Mouse (Mus musculus) C3H10T1/2 (cell line): ENCODE results near the gene Olfr62. TPM values are rescaled to one million over a fixed set of nuclear protein-coding genes. Genes with fewer than 3 reads are reported as not detected.

Experiments
- polyA plus RNA-seq, 2 experiments: library from polyadenylated mRNA; unstranded; fragments of >200 nt; fragmentation: generic; extraction: Trizol; gene quantifications; one replicate each; pipeline ENCODE4 v1.2.1; 2012; ENCODE audit warnings: missing spikeins in 2 of 2

Gene Olfr62
- polyA plus RNA-seq, result not detected

DNA sequence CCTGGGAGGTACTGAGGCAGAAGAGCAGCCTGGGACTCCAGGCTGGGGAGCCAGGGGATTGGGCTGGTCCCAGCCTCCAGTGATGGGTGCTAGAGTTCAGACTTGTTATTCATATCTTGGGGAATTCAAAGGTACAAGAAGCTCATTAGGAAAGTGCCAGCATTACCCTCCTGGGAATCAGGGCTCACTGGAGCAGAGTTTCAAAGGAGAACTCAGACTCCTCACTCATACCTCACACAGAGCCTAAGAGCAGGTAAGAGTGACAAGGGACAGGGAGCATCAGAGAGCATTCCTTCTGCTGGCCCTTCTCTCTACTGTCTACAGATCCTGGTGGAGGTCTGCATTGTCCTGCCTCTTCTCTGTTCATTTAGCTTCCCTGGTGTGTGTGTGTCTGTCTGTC lies at the start of gene Olfr62:
Gene Olfr62, plus strand, starts transcription at position 301 of the 400 bp plus-strand sequence.

DNA sequence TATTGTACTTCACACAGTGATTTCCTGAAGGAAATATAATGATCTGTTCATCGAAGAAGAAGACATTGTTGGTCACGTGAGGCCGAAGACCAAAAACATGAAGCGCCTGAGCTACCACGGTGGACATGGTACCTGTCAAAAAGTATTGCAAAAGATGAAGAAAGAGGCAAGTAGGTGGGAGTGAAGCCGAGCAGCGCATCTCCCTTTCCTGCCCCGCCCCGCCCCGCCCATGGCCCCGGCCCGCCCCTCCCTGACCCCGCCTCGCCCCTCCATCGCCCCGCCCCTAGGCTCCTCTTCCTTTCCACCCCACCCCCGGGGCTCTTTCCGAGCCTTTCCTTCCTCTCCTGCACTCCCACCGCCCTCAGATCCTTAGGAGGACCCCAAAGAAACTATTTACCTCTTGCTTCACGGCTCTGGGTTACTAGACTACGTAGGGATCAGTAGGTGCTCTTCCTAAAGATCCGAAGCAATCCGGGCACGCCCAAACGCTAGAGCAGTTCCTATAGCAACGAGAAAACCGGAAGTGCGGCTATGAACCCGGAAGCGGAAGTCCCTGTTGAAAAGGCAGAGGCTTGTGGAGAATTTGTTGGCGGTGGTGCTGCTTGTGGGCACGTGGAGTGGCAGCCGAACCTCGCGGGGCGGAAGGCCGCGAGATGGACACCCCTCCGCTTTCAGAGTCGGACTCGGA lies 38.3 kb upstream of the Olfr62 start, which contains the start of the genes Cfap57 and Ebna1bp2:
Gene Cfap57, minus strand, starts transcription at position 499 of the 688 bp plus-strand sequence.
Gene Ebna1bp2, plus strand, starts transcription at position 521 of the 688 bp plus-strand sequence.

DNA sequence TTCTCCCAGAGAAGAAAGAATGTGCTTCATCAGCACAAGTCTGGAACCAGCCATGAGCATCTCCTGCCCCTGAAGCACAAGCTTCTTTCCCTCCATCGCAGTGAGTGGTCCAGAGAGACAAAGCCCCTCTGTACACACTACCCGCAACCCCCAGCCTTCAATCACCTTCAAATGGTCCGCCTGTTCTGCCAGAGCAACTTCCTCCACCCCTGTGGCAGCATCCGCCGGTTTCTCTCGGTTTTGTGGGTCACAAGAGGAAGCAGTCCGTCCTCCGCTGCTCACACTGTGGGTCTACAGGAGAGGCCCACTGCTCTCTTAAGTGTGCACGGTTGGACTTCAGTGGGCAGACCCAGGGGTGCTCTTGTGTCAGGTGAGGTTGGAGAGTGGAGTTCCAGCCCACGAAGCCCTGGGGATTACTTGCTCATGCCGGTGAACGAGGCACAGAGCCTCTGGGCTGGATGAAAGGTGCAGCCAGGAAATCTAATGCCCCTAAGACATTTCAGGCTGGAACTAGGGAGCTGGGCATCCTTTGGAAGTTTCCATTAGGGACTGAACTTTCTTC lies 33.7 kb downstream of the Olfr62 start, which contains the start of gene Olfr1342:
Gene Olfr1342, minus strand, starts transcription at position 345 of the 562 bp plus-strand sequence.

DNA sequence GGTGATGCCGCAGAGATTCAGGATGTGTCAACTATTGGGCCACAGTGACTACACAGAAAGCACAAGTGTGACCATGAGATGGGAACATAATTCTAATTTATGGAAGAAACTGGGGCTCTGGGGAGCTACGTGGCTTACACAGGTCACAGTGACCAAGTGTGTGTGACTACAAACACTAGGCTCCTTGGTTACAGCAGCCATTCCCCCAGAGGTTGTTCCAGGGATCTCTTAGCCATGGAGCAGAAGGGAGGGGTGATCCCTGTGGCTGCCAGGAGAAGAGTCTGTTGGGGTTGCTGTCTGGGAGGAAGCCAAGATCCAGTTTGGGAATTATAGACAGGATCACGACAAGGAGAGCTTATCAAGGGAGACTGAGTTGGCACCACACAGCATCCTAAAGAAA lies 44.5 kb downstream of the Olfr62 start, which contains the start of gene Olfr1341:
Gene Olfr1341, plus strand, starts transcription at position 301 of the 400 bp plus-strand sequence.

Other genes with a start within 250 kb of the Olfr62 start
- gene Szt2, start 249.7 kb upstream of the Olfr62 start, polyA plus RNA-seq, result 10 to 100 TPM in 1 of 2 experiments, 1 to 10 TPM in 1; 2.4 to 11.3 TPM
- gene Med8, start 249.6 kb upstream of the Olfr62 start, polyA plus RNA-seq, result 10 to 100 TPM; 34.6 to 47.2 TPM
- 100 to 1,000 TPM in 1 of 2 experiments, 10 to 100 TPM in 1; 92.6 to 116 TPM for gene Elovl1, start 230.9 kb upstream of the Olfr62 start, polyA plus RNA-seq
- 100 to 1,000 TPM; 129 to 220 TPM for gene Cdc20, start 221.6 kb upstream of the Olfr62 start, polyA plus RNA-seq
- gene Mpl, start 201.4 kb upstream of the Olfr62 start, polyA plus RNA-seq, result not detected
- gene Tie1, start 168.9 kb upstream of the Olfr62 start, polyA plus RNA-seq, result not detected
- gene 2610528J11Rik, start 132.0 kb upstream of the Olfr62 start, polyA plus RNA-seq, result not detected
- gene Tmem125, start 114.9 kb upstream of the Olfr62 start, polyA plus RNA-seq, result not detected
- gene Cfap57, start 38.2 kb upstream of the Olfr62 start, polyA plus RNA-seq, result not detected
- 10 to 100 TPM; 12.5 to 40.3 TPM for gene Ebna1bp2, start 38.2 kb upstream of the Olfr62 start, polyA plus RNA-seq
- gene Olfr1342, start 33.8 kb downstream of the Olfr62 start, polyA plus RNA-seq, result not detected
- not detected for gene Olfr1341, start 44.6 kb downstream of the Olfr62 start, polyA plus RNA-seq
- not detected for gene Olfr1340, start 61.2 kb downstream of the Olfr62 start, polyA plus RNA-seq
- not detected for gene Olfr1339, start 73.2 kb downstream of the Olfr62 start, polyA plus RNA-seq
- gene Olfr1338, start 99.8 kb downstream of the Olfr62 start, polyA plus RNA-seq, result not detected
- gene Olfr1337, start 123.6 kb downstream of the Olfr62 start, polyA plus RNA-seq, result not detected
- not detected for gene Olfr1335, start 151.0 kb downstream of the Olfr62 start, polyA plus RNA-seq
- not detected for gene Olfr1333, start 177.3 kb downstream of the Olfr62 start, polyA plus RNA-seq
- not detected for gene Olfr1331, start 205.7 kb downstream of the Olfr62 start, polyA plus RNA-seq
- under 1 TPM in 1 of 2 experiments, not detected in 1; 0.01 TPM for gene Olfr1330, start 229.6 kb downstream of the Olfr62 start, polyA plus RNA-seq